Mouse (Mus musculus) MEL (cell line): ENCODE measurements around the gene Btbd16. TPM values are rescaled to one million over a fixed set of nuclear protein-coding genes. Genes with fewer than 3 reads are reported as not detected.

Experiments used
- DNase-seq: peaks from one replicate; pipeline ENCODE4 v3.0.0; 2011; ENCODE audit warnings: low read depth, low spot score
- H3K27ac ChIP-seq: 2 replicates; pipeline ENCODE4 v1.5.1; 2012; ENCODE audit warnings: low read depth, mild to moderate bottlenecking, control low read depth, low read length, moderate library complexity; ENCODE audit not compliant: control insufficient read depth
- H3K27me3 ChIP-seq, 2 experiments: fragments of 150-350 bp in 1 of 2; sonication (generic) in 1 of 2; 2 replicates each; pipeline ENCODE4 v1.6.1; 2012; ENCODE audit warnings: low read length in 2 of 2, mild to moderate bottlenecking in 2 of 2, improper control_type of control experiment in 1 of 2, moderate library complexity in 1 of 2; ENCODE audit not compliant: insufficient read depth in 2 of 2, control insufficient read depth in 1 of 2
- H3K36me3 ChIP-seq, 2 experiments: 2 replicates each; pipeline ENCODE4 v1.6.1; 2012 to 2014; ENCODE audit warnings: low read length in 2 of 2, improper control_type of control experiment in 1 of 2, inconsistent platforms in 1 of 2, mild to moderate bottlenecking in 1 of 2; ENCODE audit not compliant: insufficient read depth in 2 of 2, control insufficient read depth in 1 of 2
- H3K4me1 ChIP-seq, 2 experiments: fragments of 150-350 bp in 1 of 2; sonication (generic) in 1 of 2; 2 replicates each; pipeline ENCODE4 v1.6.1; 2012; ENCODE audit warnings: low read length in 2 of 2, improper control_type of control experiment in 1 of 2, mild to moderate bottlenecking in 1 of 2; ENCODE audit not compliant: insufficient read depth in 2 of 2, control insufficient read depth in 1 of 2
- H3K4me3 ChIP-seq, 2 experiments: fragments of 150-350 bp in 1 of 2; sonication (generic) in 1 of 2; 2 replicates each; pipeline ENCODE4 v1.5.1; 2012; ENCODE audit warnings: low read depth in 2 of 2, low read length in 2 of 2, mild to moderate bottlenecking in 2 of 2, moderate library complexity in 2 of 2, control low read depth in 1 of 2, improper control_type of control experiment in 1 of 2; ENCODE audit not compliant: control insufficient read depth in 1 of 2, insufficient read depth in 1 of 2
- H3K79me2 ChIP-seq: 2 replicates; pipeline ENCODE4 v1.6.1; 2012; ENCODE audit warnings: mild to moderate bottlenecking, low read length, moderate library complexity; ENCODE audit not compliant: control insufficient read depth, poor library complexity, insufficient read depth
- H3K9ac ChIP-seq: 2 replicates; pipeline ENCODE4 v1.6.1; 2012; ENCODE audit warnings: low read depth, mild to moderate bottlenecking, control low read depth, low read length, moderate library complexity; ENCODE audit not compliant: control insufficient read depth, poor library complexity, severe bottlenecking
- H3K9me3 ChIP-seq: fragments of 150-350 bp; sonication (generic); replicated peaks from 2 replicates; pipeline ENCODE4 v1.6.1; 2012; ENCODE audit warnings: mild to moderate bottlenecking, low read length, improper control_type of control experiment, moderate library complexity; ENCODE audit not compliant: insufficient read depth
- BHLHE40 ChIP-seq: IDR thresholded peaks from 2 replicates; pipeline ENCODE4 v1.6.1; 2012; ENCODE audit warnings: low read depth, mild to moderate bottlenecking, inconsistent platforms, low read length, improper control_type of control experiment, borderline replicate concordance
- CHD1 ChIP-seq: IDR thresholded peaks from 2 replicates; pipeline ENCODE4 v1.6.1; 2012; ENCODE audit warnings: low read depth, mild to moderate bottlenecking, inconsistent platforms, low read length, improper control_type of control experiment
- CHD2 ChIP-seq: IDR thresholded peaks from 2 replicates; pipeline ENCODE4 v1.6.1; 2011; ENCODE audit warnings: low read length, improper control_type of control experiment
- CTCF ChIP-seq, 3 experiments: IDR thresholded peaks in 2 of 3; conservative IDR thresholded peaks in 1 of 3; 2 replicates each; pipeline ENCODE4 v1.5.1; 2011 to 2012; ENCODE audit warnings: low read length in 3 of 3, low read depth in 2 of 3, mild to moderate bottlenecking in 2 of 3, improper control_type of control experiment in 1 of 3, inconsistent platforms in 1 of 3, mixed read lengths in 1 of 3, moderate library complexity in 1 of 3; ENCODE audit not compliant: control insufficient read depth in 1 of 3, insufficient read depth in 1 of 3, poor library complexity in 1 of 3, severe bottlenecking in 1 of 3
- E2F4 ChIP-seq: IDR thresholded peaks from 2 replicates; pipeline ENCODE4 v1.6.1; 2011; ENCODE audit warnings: low read depth, low read length, improper control_type of control experiment, borderline replicate concordance
- ELF1 ChIP-seq: IDR thresholded peaks from 2 replicates; pipeline ENCODE4 v1.6.1; 2014; ENCODE audit warnings: low read depth, mild to moderate bottlenecking, inconsistent platforms, low read length, improper control_type of control experiment, moderate library complexity
- ETS1 ChIP-seq: IDR thresholded peaks from 2 replicates; pipeline ENCODE4 v1.6.1; 2012; ENCODE audit warnings: low read depth, mild to moderate bottlenecking, inconsistent platforms, low read length, improper control_type of control experiment, moderate library complexity
- GABPA ChIP-seq: IDR thresholded peaks from 2 replicates; pipeline ENCODE4 v1.6.1; 2012; ENCODE audit warnings: low read depth, mild to moderate bottlenecking, inconsistent platforms, low read length, improper control_type of control experiment, moderate library complexity
- GATA1 ChIP-seq: IDR thresholded peaks from 2 replicates; pipeline ENCODE4 v1.6.1; 2011; ENCODE audit warnings: low read depth, low read length, improper control_type of control experiment
- MAFK ChIP-seq: IDR thresholded peaks from 2 replicates; pipeline ENCODE4 v1.6.1; 2011; ENCODE audit warnings: low read depth, mild to moderate bottlenecking, low read length, improper control_type of control experiment, borderline replicate concordance
- MAZ ChIP-seq: IDR thresholded peaks from 2 replicates; pipeline ENCODE4 v1.6.1; 2012; ENCODE audit warnings: low read depth, mild to moderate bottlenecking, inconsistent platforms, low read length, improper control_type of control experiment
- MEF2A ChIP-seq: IDR thresholded peaks from 2 replicates; pipeline ENCODE4 v1.6.1; 2014; ENCODE audit warnings: low read depth, mild to moderate bottlenecking, inconsistent platforms, low read length, improper control_type of control experiment; ENCODE audit not compliant: poor library complexity, insufficient replicate concordance, severe bottlenecking; ENCODE audit errors: extremely low read depth
- MXI1 ChIP-seq: IDR thresholded peaks from 2 replicates; pipeline ENCODE4 v1.6.1; 2011; ENCODE audit warnings: mild to moderate bottlenecking, low read depth, low read length, improper control_type of control experiment
- MYB ChIP-seq: IDR thresholded peaks from 2 replicates; pipeline ENCODE4 v1.6.1; 2011; ENCODE audit warnings: mild to moderate bottlenecking, low read depth, low read length, improper control_type of control experiment
- MYC ChIP-seq: IDR thresholded peaks from 2 replicates; pipeline ENCODE4 v1.6.1; 2011; ENCODE audit warnings: low read depth, mild to moderate bottlenecking, low read length, improper control_type of control experiment, moderate library complexity
- NELFE ChIP-seq: IDR thresholded peaks from 2 replicates; pipeline ENCODE4 v1.6.1; 2011; ENCODE audit warnings: low read depth, low read length, improper control_type of control experiment
- NRF1 ChIP-seq: IDR thresholded peaks from 2 replicates; pipeline ENCODE4 v1.6.1; 2014; ENCODE audit warnings: low read depth, mild to moderate bottlenecking, inconsistent platforms, low read length, improper control_type of control experiment, moderate library complexity; ENCODE audit not compliant: poor library complexity, insufficient read depth, severe bottlenecking
- POLR2A ChIP-seq, 2 experiments: IDR thresholded peaks; 2 replicates each; pipeline ENCODE4 v1.6.1; 2011 to 2012; ENCODE audit warnings: low read length in 2 of 2, mild to moderate bottlenecking in 2 of 2, control low read depth in 1 of 2, improper control_type of control experiment in 1 of 2, low read depth in 1 of 2, moderate library complexity in 1 of 2; ENCODE audit not compliant: control insufficient read depth in 1 of 2, insufficient read depth in 1 of 2, poor library complexity in 1 of 2
- POLR2AphosphoS2 ChIP-seq: IDR thresholded peaks from 2 replicates; pipeline ENCODE4 v1.6.1; 2011; ENCODE audit warnings: low read length, improper control_type of control experiment
- POLR2AphosphoS5 ChIP-seq: IDR thresholded peaks from 2 replicates; pipeline ENCODE4 v1.6.1; 2012; ENCODE audit warnings: low read depth, borderline replicate concordance, mild to moderate bottlenecking, inconsistent platforms, low read length, moderate library complexity, mixed read lengths
- RCOR1 ChIP-seq: IDR thresholded peaks from 2 replicates; pipeline ENCODE4 v1.6.1; 2012; ENCODE audit warnings: low read depth, mild to moderate bottlenecking, inconsistent platforms, low read length, improper control_type of control experiment
- SIN3A ChIP-seq: IDR thresholded peaks from 2 replicates; pipeline ENCODE4 v1.6.1; 2012; ENCODE audit warnings: low read length, improper control_type of control experiment, inconsistent platforms
- SMC3 ChIP-seq: IDR thresholded peaks from 2 replicates; pipeline ENCODE4 v1.6.1; 2011; ENCODE audit warnings: low read depth, low read length, improper control_type of control experiment
- TBP ChIP-seq: IDR thresholded peaks from 2 replicates; pipeline ENCODE4 v1.8.0; 2011; ENCODE audit warnings: low read depth, low read length, improper control_type of control experiment
- UBTF ChIP-seq: IDR thresholded peaks from 2 replicates; pipeline ENCODE4 v1.6.1; 2012; ENCODE audit warnings: low read depth, mild to moderate bottlenecking, inconsistent platforms, low read length, improper control_type of control experiment, moderate library complexity, borderline replicate concordance; ENCODE audit not compliant: insufficient read depth
- USF1 ChIP-seq: IDR thresholded peaks from 2 replicates; pipeline ENCODE4 v1.6.1; 2014; ENCODE audit warnings: low read depth, mild to moderate bottlenecking, inconsistent platforms, low read length, improper control_type of control experiment, moderate library complexity
- ZC3H11A ChIP-seq: IDR thresholded peaks from 2 replicates; pipeline ENCODE4 v1.6.1; 2012; ENCODE audit warnings: low read depth, mild to moderate bottlenecking, inconsistent platforms, low read length, improper control_type of control experiment
- ZNF384 ChIP-seq: IDR thresholded peaks from 2 replicates; pipeline ENCODE4 v1.6.1; 2012; ENCODE audit warnings: low read depth, mild to moderate bottlenecking, inconsistent platforms, low read length, improper control_type of control experiment
- polyA plus RNA-seq, 2 experiments: library from polyadenylated mRNA; stranded (reverse) in 1 of 2; unstranded in 1 of 2; fragments of >175 nt in 1 of 2; fragments of >200 nt in 1 of 2; gene quantifications; 2 replicates each; pipeline versions ENCODE4 v1.2.1 to v1.2.4; 2012; ENCODE audit warnings: low replicate concordance in 2 of 2, low read depth in 1 of 2; ENCODE audit not compliant: insufficient read length in 2 of 2, insufficient read depth in 1 of 2, missing spikeins in 1 of 2
- total RNA-seq: library from RNA; depleted of rRNA; stranded (reverse); fragments of 300-350 nt; gene quantifications from 2 replicates; pipeline ENCODE4 v1.2.3, GENCODE M21; 2012

Btbd16 gene
- total and polyA plus RNA-seq, 3 experiments: 0.71 to 0.89 TPM; not detected in 1

DNA sequence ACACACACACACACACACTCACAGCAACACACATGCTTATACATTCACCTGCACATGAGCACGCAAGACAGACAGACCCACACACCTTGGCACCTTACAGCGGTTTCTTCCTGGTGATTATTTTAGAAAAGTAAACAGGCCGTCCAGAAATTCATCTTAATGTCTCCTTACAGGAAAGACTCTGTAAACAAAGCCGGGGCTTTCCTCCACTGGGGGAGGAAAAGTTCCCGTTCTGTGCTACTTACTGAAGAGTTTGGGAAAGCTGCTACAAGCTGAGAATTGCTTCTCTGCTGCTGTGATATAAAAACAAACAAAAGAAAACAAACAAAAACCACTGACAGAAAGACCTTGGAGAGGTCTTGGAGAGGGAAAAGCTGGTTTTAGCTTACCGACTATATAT, 34.8 kb downstream of the Btbd16 start:
- Histone ChIP-seq H3K4me1 (no peaks in the 10 kb centered on the region), H3K27ac (no peak overlapping the region), H3K9ac (no peak overlapping the region), H3K79me2 (no peaks in the 10 kb centered on the region), H3K4me3 (no peak overlapping the region), H3K9me3 (no peaks in the 10 kb centered on the region), H3K27me3 (no peaks in the 10 kb centered on the region), H3K36me3 (no peaks in the 10 kb centered on the region)
- DNase-seq: no peak
- TF ChIP-seq UBTF (no peak), CHD2 (no peak), NRF1 (no peak), GATA1 (no peak), SMC3 (no peak), BHLHE40 (no peak), ELF1 (no peak), ETS1 (no peak), CTCF (IDR thresholded peaks at IDR 0.05 in 2 of 3, conservative IDR thresholded peaks at IDR 0.05 in 1 of 3; ENCODE audit: control insufficient read depth in 1 of 3, insufficient read depth in 1 of 3, low read depth in 2 of 3, low read length in 3 of 3, poor library complexity in 1 of 3, severe bottlenecking in 1 of 3) (no peak), CHD1 (no peak), SIN3A (no peak), MYC (no peak), MYB (no peak), ZC3H11A (no peak), MXI1 (no peak), ZNF384 (no peak), MAFK (no peak), NELFE (no peak)

GRCm38 (mm10) chr7:130810238-130810637, 36.4 kb downstream of the Btbd16 start:
- H3K36me3 ChIP-seq: no peaks in the 10 kb centered on the region
- H3K4me1 ChIP-seq: no peaks in the 10 kb centered on the region
- TF ChIP-seq MAZ: no peak
- TF ChIP-seq GABPA: no peak
- TF ChIP-seq ZNF384: no peak
- no peak for TF ChIP-seq TBP
- no peak for TF ChIP-seq ZC3H11A
- TF ChIP-seq MYB: no peak
- no peak for TF ChIP-seq E2F4
- TF ChIP-seq CHD2: no peak
- TF ChIP-seq MEF2A: no peak
- TF ChIP-seq POLR2AphosphoS5: no peak
- TF ChIP-seq RCOR1: no peak
- no peak for TF ChIP-seq POLR2A (IDR thresholded peaks at IDR 0.05; ENCODE audit: control insufficient read depth in 1 of 2, insufficient read depth in 1 of 2, low read depth in 1 of 2, low read length in 2 of 2, poor library complexity in 1 of 2)
- no peak for TF ChIP-seq USF1
- no peak for TF ChIP-seq SIN3A
- TF ChIP-seq NELFE: no peak
- TF ChIP-seq POLR2AphosphoS2: no peak
- no peak for TF ChIP-seq NRF1
- TF ChIP-seq, all 39 proteins: peak for 0
- H3K27ac ChIP-seq: no peak overlapping the region
- H3K4me3 ChIP-seq: no peak overlapping the region
- no peaks in the 10 kb centered on the region for H3K9me3 ChIP-seq
- H3K9ac ChIP-seq: no peak overlapping the region
- no peak for DNase-seq
- no peaks in the 10 kb centered on the region for H3K27me3 ChIP-seq
- H3K79me2 ChIP-seq: no peaks in the 10 kb centered on the region
